Mouse (Mus musculus): ENCODE data around the gene Ppargc1a.
A peak's percentile ranks its signal among the peaks of the same experiment; 100 is the strongest.

Ppargc1a gene

DNA sequence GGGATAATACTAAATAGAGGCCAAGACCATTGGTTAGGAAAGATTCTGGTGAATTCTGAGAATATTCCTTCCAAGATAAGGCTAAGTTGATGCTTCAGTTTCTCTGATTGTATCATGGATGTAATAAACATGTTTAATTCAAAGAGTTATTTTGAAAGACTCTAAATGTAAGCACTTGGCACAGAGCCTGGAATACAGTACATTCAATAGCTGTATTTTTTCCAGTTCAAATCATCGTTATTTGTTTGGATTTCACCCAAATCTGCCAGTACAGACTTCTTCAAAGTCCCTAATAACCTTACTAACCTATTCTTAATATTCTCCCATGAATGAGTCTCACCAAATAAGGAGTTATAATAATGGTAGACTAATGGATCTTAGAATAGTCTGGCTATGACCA lies 157.5 kb downstream of the Ppargc1a start:
- DNase-seq: no peak

DNA sequence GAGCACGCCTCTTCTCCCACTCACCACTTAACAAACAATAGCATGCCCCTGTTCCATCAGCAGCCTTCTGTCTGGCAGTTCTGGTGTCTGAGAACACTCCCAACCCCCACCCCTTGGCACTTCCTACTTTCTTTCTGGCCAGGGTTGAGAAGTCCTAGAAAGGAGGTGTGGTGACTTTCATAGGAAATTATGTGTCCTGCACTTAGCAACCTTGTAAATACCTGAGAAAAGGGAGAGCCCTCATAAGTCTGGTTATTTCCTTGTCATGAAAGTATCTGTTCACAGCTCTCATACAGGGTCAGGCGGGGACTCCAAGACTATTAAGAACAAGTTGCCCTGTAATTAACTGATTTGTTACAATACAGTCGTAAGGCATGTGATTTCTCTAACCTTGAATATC lies 161.1 kb downstream of the Ppargc1a start:
- peak in 1 of 2 experiments; percentile 5 for DNase-seq

Measured in cerebellum, postnatal 10 days (tissue).